Mouse (Mus musculus) neural tube, embryonic 13.5 days (tissue): Measurements from ENCODE around the gene Xlr4c. TPM values are rescaled to one million over a fixed set of nuclear protein-coding genes. Genes with fewer than 3 reads are reported as not detected.
"Not testable (repeated sequence)": the region's sequence is repeated elsewhere in the genome, so short reads cannot be mapped to it uniquely, and the experiment has no call there.

Source experiments
- ATAC-seq: fragments of 200-750 bp; cut with Nextera tagmentation; 2 replicates; pipeline ENCODE4 v1.8.0; 2017; ENCODE audit warnings: low read depth, mild to moderate bottlenecking, moderate TSS enrichment, moderate library complexity
- H3K27ac ChIP-seq: fragments of 300-500 bp; sonication (generic); replicated peaks from 2 replicates; pipeline ENCODE4 v1.5.1; 2015; ENCODE audit warnings: moderate library complexity, mild to moderate bottlenecking, inconsistent platforms
- H3K27me3 ChIP-seq: fragments of 300-500 bp; sonication (generic); 2 replicates; pipeline ENCODE4 v1.6.1; 2015; ENCODE audit warnings: mild to moderate bottlenecking, inconsistent platforms
- H3K36me3 ChIP-seq: fragments of 300-500 bp; sonication (generic); 2 replicates; pipeline ENCODE4 v1.6.1; 2015; ENCODE audit warnings: mild to moderate bottlenecking, inconsistent platforms
- H3K4me1 ChIP-seq: fragments of 300-500 bp; sonication (generic); replicated peaks from 2 replicates; pipeline ENCODE4 v1.6.1; 2015; ENCODE audit warnings: inconsistent platforms
- H3K4me2 ChIP-seq: fragments of 300-500 bp; sonication (generic); 2 replicates; pipeline ENCODE4 v1.6.1; 2015; ENCODE audit warnings: inconsistent platforms, mild to moderate bottlenecking, moderate library complexity
- H3K4me3 ChIP-seq: fragments of 300-500 bp; sonication (generic); 2 replicates; pipeline ENCODE4 v1.5.1; 2015; ENCODE audit warnings: mild to moderate bottlenecking, inconsistent platforms
- H3K9ac ChIP-seq: fragments of 300-500 bp; sonication (generic); 2 replicates; pipeline ENCODE4 v1.6.1; 2015; ENCODE audit warnings: moderate library complexity, mild to moderate bottlenecking, inconsistent platforms
- H3K9me3 ChIP-seq: fragments of 300-500 bp; sonication (generic); 2 replicates; pipeline ENCODE4 v1.6.1; 2016; ENCODE audit warnings: inconsistent platforms
- WGBS: fragments of 180-500 bp; shearing (Covaris S2); methylation state at CpG from one replicate; pipeline ENCODE4 v1.1.7; 2015; 5-methylcytosine and 5-hydroxymethylcytosine counted together
- polyA plus RNA-seq: library from polyadenylated mRNA; unstranded; fragments of >200 nt; fragmentation: Nextera tagmentation; extraction: Ambion mirVana; gene quantifications from 2 replicates; pipeline ENCODE4 v1.2.1, GENCODE M21; 2015

Gene Xlr4c
- polyA plus RNA-seq = 0.69 TPM in 1 of 2 replicates, not detected in the other

- 86% methylated on average over 14 of the region's 14 CpGs for WGBS
- not testable (repeated sequence) for ATAC-seq, H3K9me3 ChIP-seq, H3K4me2 ChIP-seq, H3K27me3 ChIP-seq, H3K9ac ChIP-seq, H3K27ac ChIP-seq, H3K36me3 ChIP-seq, H3K4me3 ChIP-seq, H3K4me1 ChIP-seq
Measured at GRCm38 (mm10) chrX:73242821-73243325, at the start of gene Xlr4c. Gene Xlr4c (minus strand): TSS chrX:73243130.

DNA sequence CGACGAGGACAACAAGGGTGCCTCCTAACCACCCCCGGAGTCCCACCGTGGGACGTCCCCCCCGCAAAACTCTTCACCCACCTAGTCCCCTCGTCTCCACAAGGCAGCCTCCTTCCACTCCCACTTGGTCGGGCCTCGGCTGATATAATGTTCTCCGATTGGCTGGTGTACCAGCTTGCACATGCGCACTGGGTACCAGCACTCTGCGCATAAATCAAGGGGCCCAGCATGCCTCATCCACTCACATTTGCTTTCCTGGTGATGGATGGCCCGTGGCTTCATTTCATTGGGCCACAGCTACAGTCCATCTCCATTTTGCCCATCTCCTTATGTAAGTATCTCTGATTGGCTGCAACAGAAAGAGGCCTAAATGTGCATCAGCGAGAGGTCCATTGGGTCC is 22.3 kb upstream of the Xlr4c start, which contains the start of gene Xlr3c:
TSS of gene Xlr3c (minus strand) at position 121 of the 400 bp plus-strand sequence.
- not testable (repeated sequence) for H3K9ac ChIP-seq, H3K27ac ChIP-seq, H3K4me1 ChIP-seq, H3K36me3 ChIP-seq, H3K4me2 ChIP-seq, H3K4me3 ChIP-seq, H3K27me3 ChIP-seq, H3K9me3 ChIP-seq, ATAC-seq
- 88% methylated on average over 14 of the region's 14 CpGs for WGBS

DNA sequence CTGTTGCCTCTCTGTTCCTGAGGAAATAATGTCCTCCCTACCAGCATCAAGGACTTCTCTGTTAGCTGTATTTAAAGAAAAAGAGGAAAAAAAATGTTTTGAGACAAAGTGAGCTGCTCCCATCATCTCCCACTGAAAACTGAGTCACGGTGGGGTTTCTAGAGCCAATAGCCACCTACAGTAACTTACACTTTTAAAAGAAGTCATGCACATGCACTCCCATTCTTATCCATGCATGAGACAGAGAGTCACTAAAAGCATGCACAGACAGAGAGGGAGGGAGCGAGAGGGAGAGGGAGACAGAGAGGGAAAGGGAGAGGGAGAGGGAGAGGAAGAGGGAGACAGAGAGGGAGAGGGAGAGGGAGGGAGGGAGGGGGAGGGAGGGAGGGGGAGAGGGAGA is 19.5 kb upstream of the Xlr4c start:
- WGBS = 88% methylated on average over 1 of the region's 2 CpGs

DNA sequence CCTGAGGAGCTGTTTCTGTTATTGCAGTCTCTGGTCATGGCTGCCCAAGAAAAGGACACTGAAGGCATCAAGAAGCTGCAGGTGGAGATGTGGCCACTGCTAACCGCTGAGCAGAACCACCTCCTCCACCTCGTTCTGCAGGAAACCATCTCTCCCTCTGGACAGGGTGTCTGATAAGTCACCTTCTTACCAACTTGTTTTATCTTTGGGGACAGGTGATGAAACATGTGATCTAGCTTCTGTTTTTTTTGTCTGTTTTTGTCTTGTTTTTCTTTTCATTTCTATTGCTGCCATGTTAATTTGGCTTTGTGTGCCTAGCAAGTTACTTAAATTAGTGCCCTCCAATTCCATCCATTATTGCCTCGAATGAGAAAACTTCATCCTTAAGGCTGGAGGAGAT is 13.6 kb downstream of the Xlr4c start:
- Histone ChIP-seq H3K4me1 (peaks cover 20% of the 10 kb centered on the region), H3K9me3 (no peaks in the 10 kb centered on the region), H3K27ac (peak overlapping the region; percentile 96), H3K27me3 (no peaks in the 10 kb centered on the region), H3K4me2 (peak overlapping the region; percentile 66), H3K36me3 (no peaks in the 10 kb centered on the region), H3K4me3 (peak overlapping the region; percentile 62), H3K9ac (peak overlapping the region; percentile 83)
- no peak for ATAC-seq
- 34% methylated on average over 3 of the region's 3 CpGs for WGBS

More for the DNA sequence above, 19.5 kb upstream of the Xlr4c start:
- not testable (repeated sequence) for H3K4me3 ChIP-seq, H3K9me3 ChIP-seq, ATAC-seq, H3K27me3 ChIP-seq, H3K4me2 ChIP-seq, H3K4me1 ChIP-seq, H3K9ac ChIP-seq, H3K27ac ChIP-seq, H3K36me3 ChIP-seq

DNA sequence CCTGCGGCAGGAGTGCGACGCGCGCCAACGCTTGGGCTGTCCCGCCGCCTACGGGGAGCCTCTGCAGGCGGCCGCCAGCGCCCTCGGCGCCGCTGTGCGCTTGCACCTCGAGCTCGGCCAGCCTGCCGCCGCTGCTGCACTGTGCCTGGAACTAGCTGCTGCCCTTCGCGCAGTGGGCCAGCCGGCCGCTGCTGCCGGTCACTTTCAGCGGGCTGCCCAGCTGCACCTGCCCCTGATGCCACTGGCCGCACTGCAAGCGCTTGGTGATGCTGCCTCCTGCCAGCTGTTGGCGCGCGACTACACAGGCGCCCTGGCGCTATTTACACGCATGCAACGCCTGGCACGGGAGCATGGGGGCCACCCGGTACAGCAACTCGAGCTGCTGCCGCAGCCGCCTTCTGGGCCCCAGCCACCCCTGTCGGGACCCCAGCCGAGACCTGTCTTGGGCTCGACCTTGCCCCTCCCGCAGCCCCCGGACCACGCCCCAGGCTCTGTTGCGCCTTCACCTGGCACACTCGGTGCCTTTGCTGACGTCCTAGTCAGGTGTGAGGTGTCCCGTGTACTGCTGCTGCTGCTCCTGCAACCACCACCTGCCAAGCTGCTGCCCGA is 14.2 kb downstream of the Xlr4c start:
- H3K4me3 ChIP-seq = peak overlapping the region; percentile 62
- H3K27ac ChIP-seq = peak overlapping the region; percentile 96
- no peaks in the 10 kb centered on the region for H3K27me3 ChIP-seq
- no peaks in the 10 kb centered on the region for H3K36me3 ChIP-seq
- H3K4me1 ChIP-seq = peaks cover 20% of the 10 kb centered on the region
- H3K9me3 ChIP-seq = no peaks in the 10 kb centered on the region
- peak overlapping the region; percentile 66 for H3K4me2 ChIP-seq
- peak overlapping the region; percentile 83 for H3K9ac ChIP-seq
- peak; percentile 77 for ATAC-seq
- 30% methylated on average over 39 of the region's 51 CpGs for WGBS

- Histone ChIP-seq H3K4me2 (peak within 1 kb of the TSS; percentile 66), H3K9me3 (no peaks in the 10 kb centered on the region), H3K4me1 (peaks cover 20% of the 10 kb centered on the region), H3K4me3 (peak within 1 kb of the TSS; percentile 62), H3K27me3 (no peaks in the 10 kb centered on the region), H3K27ac (peak within 1 kb of the TSS; percentile 96), H3K9ac (peak within 1 kb of the TSS; percentile 83), H3K36me3 (no peaks in the 10 kb centered on the region)
- peak; percentile 98 for ATAC-seq
- WGBS = 12% methylated on average over 39 of the region's 39 CpGs
Measured at GRCm38 (mm10) chrX:73227914-73228605, 14.9 kb downstream of the Xlr4c start, which contains the start of gene F8a. Gene F8a (plus strand): TSS chrX:73228291.

DNA sequence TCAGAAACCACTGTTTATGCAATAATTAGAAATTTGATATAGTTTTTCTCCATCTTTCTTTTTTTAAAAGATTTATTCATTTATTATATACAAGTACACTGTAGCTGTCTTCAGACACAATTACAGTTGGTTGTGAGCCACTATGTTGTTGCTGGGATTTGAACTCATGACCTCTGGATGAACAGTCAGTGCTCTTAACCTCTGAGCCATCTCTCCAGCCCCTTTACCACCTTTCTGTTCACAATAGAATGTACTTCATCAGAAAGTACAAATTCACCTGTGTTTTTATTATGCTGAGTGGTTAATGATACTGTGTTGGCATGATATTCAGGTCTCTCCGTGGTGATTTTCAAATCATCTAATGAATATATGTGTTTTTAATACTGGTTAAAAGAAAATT is 17.6 kb downstream of the Xlr4c start:
- Histone ChIP-seq H3K9me3 (no peaks in the 10 kb centered on the region), H3K27ac (no peak overlapping the region), H3K27me3 (no peaks in the 10 kb centered on the region), H3K4me3 (no peak overlapping the region), H3K9ac (no peak overlapping the region), H3K36me3 (no peaks in the 10 kb centered on the region), H3K4me2 (no peak overlapping the region), H3K4me1 (peaks cover 8% of the 10 kb centered on the region)
- WGBS = 57% methylated on average over 1 of the region's 1 CpGs
- no peak for ATAC-seq

GRCm38 (mm10) chrX:73213819-73214564 is 28.9 kb downstream of the Xlr4c start, which contains the start of gene Xlr4b:
Gene Xlr4b (plus strand): TSS chrX:73214333.
- not testable (repeated sequence) for H3K4me2 ChIP-seq, H3K4me1 ChIP-seq, H3K9ac ChIP-seq, ATAC-seq, H3K4me3 ChIP-seq, H3K27me3 ChIP-seq, H3K36me3 ChIP-seq, H3K9me3 ChIP-seq, H3K27ac ChIP-seq
- 84% methylated on average over 19 of the region's 19 CpGs for WGBS

- H3K9ac ChIP-seq, H3K36me3 ChIP-seq, H3K4me2 ChIP-seq, H3K4me1 ChIP-seq, H3K9me3 ChIP-seq, H3K4me3 ChIP-seq, H3K27ac ChIP-seq, H3K27me3 ChIP-seq: not testable (repeated sequence)
- 73% methylated on average over 12 of the region's 12 CpGs for WGBS
- peak; percentile 67 for ATAC-seq
Measured at GRCm38 (mm10) chrX:73191934-73192333, 51.0 kb downstream of the Xlr4c start, which contains the start of gene Xlr3b. Gene Xlr3b (plus strand): TSS chrX:73192207.

Other genes with a start within 250 kb of the Xlr4c start
- gene Pnma5, start 206.0 kb downstream of the Xlr4c start, polyA plus RNA-seq = not detected in 2 replicates
- gene Pnma3, start 178.3 kb downstream of the Xlr4c start, polyA plus RNA-seq = 2.0 and 2.3 TPM in 2 replicates
- gene Xlr4a, start 160.7 kb downstream of the Xlr4c start, polyA plus RNA-seq = 0.50 and 0.70 TPM in 2 replicates
- 1.9 and 5.6 TPM in 2 replicates for gene Xlr3a, start 146.0 kb downstream of the Xlr4c start, polyA plus RNA-seq
- 0.32 TPM in 1 of 2 replicates, not detected in the other for gene Gm14685, start 126.1 kb downstream of the Xlr4c start, polyA plus RNA-seq
- gene Xlr5b, start 94.3 kb downstream of the Xlr4c start, polyA plus RNA-seq = not detected in 2 replicates
- 0.33 TPM in 1 of 2 replicates, not detected in the other for gene DXBay18, start 93.7 kb downstream of the Xlr4c start, polyA plus RNA-seq
- not detected in 2 replicates for gene Spin2d, start 66.1 kb downstream of the Xlr4c start, polyA plus RNA-seq
- 21.3 and 22.3 TPM in 2 replicates for gene Xlr3b, start 50.9 kb downstream of the Xlr4c start, polyA plus RNA-seq
- 0.74 and 1.2 TPM in 2 replicates for gene Xlr4b, start 28.8 kb downstream of the Xlr4c start, polyA plus RNA-seq
- 29.9 and 33.8 TPM in 2 replicates for gene F8a, start 14.8 kb downstream of the Xlr4c start, polyA plus RNA-seq
- 0.57 and 0.65 TPM in 2 replicates for gene Xlr3c, start 22.3 kb upstream of the Xlr4c start, polyA plus RNA-seq
- gene Xlr5a, start 49.8 kb upstream of the Xlr4c start, polyA plus RNA-seq = not detected in 2 replicates
- gene Xlr5c, start 49.8 kb upstream of the Xlr4c start, polyA plus RNA-seq = not detected in 2 replicates
- not detected in 2 replicates for gene Gm45015, start 93.7 kb upstream of the Xlr4c start, polyA plus RNA-seq
- gene Zfp275, start 99.5 kb upstream of the Xlr4c start, polyA plus RNA-seq = 10.6 and 11.0 TPM in 2 replicates
- not detected in 2 replicates for gene Gm18336, start 155.6 kb upstream of the Xlr4c start, polyA plus RNA-seq
- gene Zfp92, start 168.0 kb upstream of the Xlr4c start, polyA plus RNA-seq = 0.31 and 0.43 TPM in 2 replicates
- not detected in 2 replicates for gene Trex2, start 192.2 kb upstream of the Xlr4c start, polyA plus RNA-seq
- 59.9 and 64.1 TPM in 2 replicates for gene Haus7, start 215.9 kb upstream of the Xlr4c start, polyA plus RNA-seq
- 32.8 and 35.2 TPM in 2 replicates for gene Bgn, start 240.5 kb upstream of the Xlr4c start, polyA plus RNA-seq